Mouse (Mus musculus) layer of hippocampus, postnatal 10 days (tissue): Measurements from ENCODE around the gene Uap1l1. TPM values are rescaled to one million over a fixed set of nuclear protein-coding genes. Genes with fewer than 3 reads are reported as not detected.

Source experiments
- DNase-seq, 2 experiments: peaks; one replicate each; pipeline ENCODE4 v3.0.0; 2021; ENCODE audit warnings: low spot score in 2 of 2
- total RNA-seq, 2 experiments: library from RNA; stranded (reverse); gene quantifications; 2 replicates each; pipeline ENCODE4 v1.2.3; 2021

The Uap1l1 gene
- total RNA-seq, 2 experiments from 2014 or later, result 11.2 to 11.5 TPM

GRCm38 (mm10) chr2:25318971-25319773 lies 46.3 kb downstream of the Uap1l1 start, which contains the start of gene Grin1:
Gene Grin1 (minus strand): TSS chr2:25319187.
- peak; percentile 78 to 83 for DNase-seq

GRCm38 (mm10) chr2:25318119-25318966 lies 47.1 kb downstream of the Uap1l1 start:
- DNase-seq, result peak in 1 of 2 experiments; percentile 32

- DNase-seq, result no peak
These were observed 54.0 kb downstream of the Uap1l1 start for GRCm38 (mm10) chr2:25311491-25311891.

DNA sequence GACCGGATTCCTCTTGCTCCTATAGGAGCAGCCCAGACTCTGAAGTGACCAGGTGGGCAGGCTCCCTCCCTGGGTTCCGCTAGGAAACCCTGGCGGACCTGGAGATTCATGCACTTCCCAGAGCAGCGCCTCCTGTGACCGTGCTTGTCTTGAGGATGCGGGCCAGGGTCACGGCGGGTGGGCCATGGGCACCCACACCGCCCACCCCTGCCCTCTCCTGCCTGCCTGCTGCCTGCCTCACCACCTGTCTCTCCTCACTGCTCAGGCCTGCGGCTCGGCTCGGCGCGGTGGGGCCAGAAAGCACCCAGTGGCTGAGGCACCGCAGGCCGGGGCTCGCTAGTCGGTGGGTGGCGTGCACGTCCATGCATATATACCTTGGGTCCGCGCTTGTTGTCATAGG lies 54.5 kb downstream of the Uap1l1 start:
- no peak for DNase-seq

DNA sequence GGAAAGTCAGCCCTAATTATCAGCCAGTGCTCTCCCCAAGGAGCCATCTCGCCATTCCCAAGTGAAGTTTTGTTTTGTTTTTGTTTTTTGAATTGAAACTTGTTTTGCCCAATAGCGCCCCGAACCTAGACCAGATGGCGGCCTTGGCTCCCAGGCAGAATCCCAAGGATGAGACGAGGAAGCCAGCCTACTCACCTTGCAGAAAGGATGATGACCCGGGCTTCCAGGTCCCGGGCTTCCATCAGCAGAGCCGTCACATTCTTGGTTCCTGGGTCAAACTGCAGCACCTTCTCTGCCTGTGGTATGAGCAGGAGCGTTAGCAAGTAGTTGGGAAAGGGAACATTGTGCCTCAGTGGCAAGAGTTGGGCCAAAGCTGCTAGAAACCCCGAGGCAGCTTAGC lies 55.3 kb downstream of the Uap1l1 start:
- no peak for DNase-seq

Other genes starting within 250 kb of the Uap1l1 start
- gene Nrarp, start 184.9 kb downstream of the Uap1l1 start, total RNA-seq, result 10 to 100 TPM; 43.0 to 50.3 TPM
- 1 to 10 TPM; 1.8 to 2.4 TPM for gene Tor4a, start 168.8 kb downstream of the Uap1l1 start, total RNA-seq
- gene Nelfb, start 154.2 kb downstream of the Uap1l1 start, total RNA-seq, result 10 to 100 TPM; 50.6 to 59.3 TPM
- gene Stpg3, start 151.0 kb downstream of the Uap1l1 start, total RNA-seq, result not detected
- gene Fam166a, start 146.9 kb downstream of the Uap1l1 start, total RNA-seq, result not detected
- gene Tubb4b, start 141.0 kb downstream of the Uap1l1 start, total RNA-seq, result 100 to 1,000 TPM; 394 to 449 TPM
- gene Slc34a3, start 131.3 kb downstream of the Uap1l1 start, total RNA-seq, result not detected
- not detected for gene Rnf224, start 128.9 kb downstream of the Uap1l1 start, total RNA-seq
- gene Rnf208, start 123.4 kb downstream of the Uap1l1 start, total RNA-seq, result 100 to 1,000 TPM; 212 to 216 TPM
- not detected for gene Cysrt1, start 123.2 kb downstream of the Uap1l1 start, total RNA-seq
- 1 to 10 TPM in 1 of 2 experiments, under 1 TPM in 1; 0.45 to 4.0 TPM for gene AL732309.1, start 118.8 kb downstream of the Uap1l1 start, total RNA-seq
- 10 to 100 TPM; 35.6 to 39.1 TPM for gene Tmem203, start 110.2 kb downstream of the Uap1l1 start, total RNA-seq
- 10 to 100 TPM; 13.9 to 14.0 TPM for gene Tprn, start 103.1 kb downstream of the Uap1l1 start, total RNA-seq
- gene Ssna1, start 93.2 kb downstream of the Uap1l1 start, total RNA-seq, result 10 to 100 TPM; 77.2 to 83.4 TPM
- gene Anapc2, start 93.2 kb downstream of the Uap1l1 start, total RNA-seq, result 10 to 100 TPM; 82.8 to 85.3 TPM
- not detected for gene Tmem210, start 77.5 kb downstream of the Uap1l1 start, total RNA-seq
- gene Lrrc26, start 75.8 kb downstream of the Uap1l1 start, total RNA-seq, result not detected
- gene Grin1, start 46.5 kb downstream of the Uap1l1 start, total RNA-seq, result 100 to 1,000 TPM; 345 to 348 TPM
- gene Man1b1, start 33.3 kb downstream of the Uap1l1 start, total RNA-seq, result 10 to 100 TPM; 51.3 to 59.8 TPM
- 10 to 100 TPM; 21.2 to 28.0 TPM for gene Dpp7, start 9.3 kb downstream of the Uap1l1 start, total RNA-seq
- 10 to 100 TPM; 16.0 to 18.3 TPM for gene Sapcd2, start 6.6 kb upstream of the Uap1l1 start, total RNA-seq
- 10 to 100 TPM; 26.1 to 26.6 TPM for gene Entpd2, start 30.2 kb upstream of the Uap1l1 start, total RNA-seq
- 100 to 1,000 TPM; 416 to 446 TPM for gene Npdc1, start 33.7 kb upstream of the Uap1l1 start, total RNA-seq
- under 1 TPM; 0.33 to 0.78 TPM for gene Fut7, start 57.6 kb upstream of the Uap1l1 start, total RNA-seq
- gene Abca2, start 63.0 kb upstream of the Uap1l1 start, total RNA-seq, result 100 to 1,000 TPM; 107 to 118 TPM
- gene Clic3, start 91.2 kb upstream of the Uap1l1 start, total RNA-seq, result under 1 TPM in 1 of 2 experiments, not detected in 1; 0.60 TPM
- 10 to 100 TPM; 56.1 to 68.6 TPM for gene Paxx, start 95.4 kb upstream of the Uap1l1 start, total RNA-seq
- gene Ptgds, start 104.4 kb upstream of the Uap1l1 start, total RNA-seq, result 100 to 1,000 TPM; 257 to 743 TPM
- not detected for gene Lcn12, start 128.2 kb upstream of the Uap1l1 start, total RNA-seq
- gene Fbxw5, start 135.1 kb upstream of the Uap1l1 start, total RNA-seq, result 100 to 1,000 TPM; 132 to 140 TPM
- gene C8g, start 136.0 kb upstream of the Uap1l1 start, total RNA-seq, result 1 to 10 TPM; 1.5 to 1.9 TPM
- gene Traf2, start 181.3 kb upstream of the Uap1l1 start, total RNA-seq, result 10 to 100 TPM in 1 of 2 experiments, 1 to 10 TPM in 1; 9.0 to 10.5 TPM
- 100 to 1,000 TPM; 232 to 242 TPM for gene Edf1, start 192.2 kb upstream of the Uap1l1 start, total RNA-seq
- gene Mamdc4, start 209.2 kb upstream of the Uap1l1 start, total RNA-seq, result 1 to 10 TPM; 1.0 to 5.4 TPM
- gene Phpt1, start 209.5 kb upstream of the Uap1l1 start, total RNA-seq, result 10 to 100 TPM; 94.5 to 99.8 TPM
- gene Ajm1, start 216.1 kb upstream of the Uap1l1 start, total RNA-seq, result 10 to 100 TPM; 82.7 to 84.8 TPM
- gene Rabl6, start 242.8 kb upstream of the Uap1l1 start, total RNA-seq, result 10 to 100 TPM; 84.7 to 96.9 TPM